Mouse (Mus musculus) CH12.LX (cell line): ENCODE measurements around the gene Pla2g16. TPM values are rescaled to one million over a fixed set of nuclear protein-coding genes. Genes with fewer than 3 reads are reported as not detected.

Experiments
- DNase-seq: peaks from one replicate; pipeline ENCODE4 v3.0.0-alpha.2; 2013; ENCODE audit errors: extremely low read depth
- H3K27ac ChIP-seq: 2 replicates; pipeline ENCODE4 v1.5.1; 2012; ENCODE audit warnings: low read depth, mild to moderate bottlenecking, control low read depth, moderate library complexity; ENCODE audit not compliant: insufficient read depth
- H3K27me3 ChIP-seq: replicated peaks from 2 replicates; pipeline ENCODE3; 2012; ENCODE audit warnings: inconsistent platforms
- H3K36me3 ChIP-seq, 2 experiments: replicated peaks in 1 of 2; 2 replicates each; pipeline versions ENCODE3 to v1.6.1; 2012; ENCODE audit warnings: inconsistent platforms in 1 of 2, low read length in 1 of 2, mild to moderate bottlenecking in 1 of 2, mixed read lengths in 1 of 2, moderate library complexity in 1 of 2; ENCODE audit not compliant: control insufficient read depth in 1 of 2, insufficient read depth in 1 of 2
- H3K4me1 ChIP-seq, 2 experiments: 2 replicates each; pipeline ENCODE4 v1.6.1; 2012; ENCODE audit warnings: inconsistent platforms in 1 of 2, moderate library complexity in 1 of 2; ENCODE audit not compliant: insufficient read depth in 2 of 2, control insufficient read depth in 1 of 2
- H3K4me2 ChIP-seq: 2 replicates; pipeline ENCODE4 v1.6.1; 2012; ENCODE audit warnings: low read depth, mild to moderate bottlenecking, control low read depth; ENCODE audit not compliant: poor library complexity, insufficient read depth, severe bottlenecking
- H3K4me3 ChIP-seq, 3 experiments: fragments of 150-350 bp in 1 of 3; sonication (generic) in 1 of 3; replicated peaks in 1 of 3; 2 replicates each; pipeline versions ENCODE3 to v1.5.1; 2011 to 2012; ENCODE audit warnings: low read depth in 2 of 3, low read length in 2 of 3, mild to moderate bottlenecking in 2 of 3, moderate library complexity in 2 of 3, control low read depth in 1 of 3, improper control_type of control experiment in 1 of 3, inconsistent platforms in 1 of 3, mixed read lengths in 1 of 3; ENCODE audit not compliant: poor library complexity in 1 of 3
- H3K79me2 ChIP-seq: replicated peaks from 2 replicates; pipeline ENCODE4 v1.6.1; 2012; ENCODE audit warnings: mild to moderate bottlenecking, moderate library complexity; ENCODE audit not compliant: control insufficient read depth, poor library complexity, insufficient read depth, severe bottlenecking; ENCODE audit errors: extremely low read depth
- H3K9ac ChIP-seq: 2 replicates; pipeline ENCODE4 v1.6.1; 2012; ENCODE audit warnings: low read depth, mild to moderate bottlenecking, control low read depth, moderate library complexity; ENCODE audit not compliant: insufficient read depth
- H3K9me3 ChIP-seq: replicated peaks from 2 replicates; pipeline ENCODE3; 2012; ENCODE audit warnings: low read length, inconsistent platforms, mixed read lengths
- BHLHE40 ChIP-seq: IDR thresholded peaks from 2 replicates; pipeline ENCODE4 v1.6.1; 2011; ENCODE audit warnings: mild to moderate bottlenecking, low read depth, low read length, improper control_type of control experiment
- CHD1 ChIP-seq: IDR thresholded peaks from 2 replicates; pipeline ENCODE4 v1.6.1; 2012; ENCODE audit warnings: low read depth, low read length, improper control_type of control experiment, inconsistent platforms
- CHD2 ChIP-seq: IDR thresholded peaks from 2 replicates; pipeline ENCODE4 v1.6.1; 2011; ENCODE audit warnings: low read length, improper control_type of control experiment
- CTCF ChIP-seq, 2 experiments: IDR thresholded peaks in 1 of 2; conservative IDR thresholded peaks in 1 of 2; 2 replicates each; pipeline ENCODE4 v1.5.1; 2011 to 2012; ENCODE audit warnings: low read depth in 2 of 2, low read length in 2 of 2, improper control_type of control experiment in 1 of 2, inconsistent platforms in 1 of 2, mild to moderate bottlenecking in 1 of 2, moderate library complexity in 1 of 2
- E2F4 ChIP-seq: IDR thresholded peaks from 2 replicates; pipeline ENCODE4 v1.6.1; 2011; ENCODE audit warnings: low read depth, low read length, improper control_type of control experiment; ENCODE audit not compliant: insufficient replicate concordance
- ELF1 ChIP-seq: IDR thresholded peaks from 2 replicates; pipeline ENCODE4 v1.6.1; 2014; ENCODE audit warnings: low read depth, mild to moderate bottlenecking, inconsistent platforms, low read length, improper control_type of control experiment
- EP300 ChIP-seq: IDR thresholded peaks from 2 replicates; pipeline ENCODE4 v1.6.1; 2011; ENCODE audit warnings: low read length, improper control_type of control experiment
- HCFC1 ChIP-seq: IDR thresholded peaks from 2 replicates; pipeline ENCODE4 v1.6.1; 2012; ENCODE audit warnings: low read depth, mild to moderate bottlenecking, inconsistent platforms, low read length, improper control_type of control experiment
- IRF4 ChIP-seq: IDR thresholded peaks from 2 replicates; pipeline ENCODE4 v1.6.1; 2014; ENCODE audit warnings: low read depth, mild to moderate bottlenecking, inconsistent platforms, low read length, improper control_type of control experiment
- JUN ChIP-seq: IDR thresholded peaks from 2 replicates; pipeline ENCODE4 v1.6.1; 2011; ENCODE audit warnings: low read depth, mild to moderate bottlenecking, low read length, improper control_type of control experiment, moderate library complexity; ENCODE audit not compliant: insufficient read depth
- JUND ChIP-seq: conservative IDR thresholded peaks from 2 replicates; pipeline ENCODE4 v1.6.1; 2011; ENCODE audit warnings: low read depth, low read length, improper control_type of control experiment
- KAT2A ChIP-seq: IDR thresholded peaks from 2 replicates; pipeline ENCODE4 v1.6.1; 2012; ENCODE audit warnings: low read length, improper control_type of control experiment, inconsistent platforms; ENCODE audit not compliant: insufficient replicate concordance
- MAX ChIP-seq: IDR thresholded peaks from 2 replicates; pipeline ENCODE4 v1.6.1; 2011; ENCODE audit warnings: low read length, improper control_type of control experiment
- MAZ ChIP-seq: IDR thresholded peaks from 2 replicates; pipeline ENCODE4 v1.6.1; 2012; ENCODE audit warnings: low read depth, mild to moderate bottlenecking, inconsistent platforms, low read length, improper control_type of control experiment, moderate library complexity
- PAX5 ChIP-seq: IDR thresholded peaks from 2 replicates; pipeline ENCODE4 v1.6.1; 2012; ENCODE audit warnings: low read length, inconsistent platforms, mixed read lengths
- POLR2A ChIP-seq: IDR thresholded peaks from 2 replicates; pipeline ENCODE4 v1.6.1; 2011; ENCODE audit warnings: low read depth, mild to moderate bottlenecking, improper control_type of control experiment, low read length
- RCOR1 ChIP-seq: conservative IDR thresholded peaks from 2 replicates; pipeline ENCODE4 v1.6.1; 2012; ENCODE audit warnings: low read depth, mild to moderate bottlenecking, inconsistent platforms, low read length, improper control_type of control experiment
- SIN3A ChIP-seq: IDR thresholded peaks from 2 replicates; pipeline ENCODE4 v1.6.1; 2012; ENCODE audit warnings: low read length, improper control_type of control experiment, inconsistent platforms
- TBP ChIP-seq: conservative IDR thresholded peaks from 2 replicates; pipeline ENCODE4 v1.6.1; 2011; ENCODE audit warnings: low read depth, low read length, improper control_type of control experiment
- TCF12 ChIP-seq: IDR thresholded peaks from 2 replicates; pipeline ENCODE4 v1.6.1; 2014; ENCODE audit warnings: low read depth, mild to moderate bottlenecking, inconsistent platforms, low read length, improper control_type of control experiment
- USF1 ChIP-seq: IDR thresholded peaks from 2 replicates; pipeline ENCODE4 v1.6.1; 2014; ENCODE audit warnings: low read depth, mild to moderate bottlenecking, inconsistent platforms, low read length, improper control_type of control experiment
- ZKSCAN1 ChIP-seq: IDR thresholded peaks from 2 replicates; pipeline ENCODE4 v1.6.1; 2012; ENCODE audit warnings: low read depth, inconsistent platforms, low read length, improper control_type of control experiment, borderline replicate concordance
- dilution Hi-C: fragments of 300-500 bp; cut with MboI; formaldehyde crosslinking; loops from 2 replicates; pipeline ENCODE4 v1.14.3; 2020; ENCODE audit warnings: low sequenced_read_pairs; ENCODE audit not compliant: extremely low pct_unique_long_range_greater_than_20kb, extremely low pct_ligation_motif_present
- in situ Hi-C: fragments of 300-500 bp; cut with MboI; formaldehyde crosslinking; loops from 3 replicates; pipeline ENCODE4 v1.14.3; 2019; ENCODE audit warnings: low sequenced_read_pairs, low pct_ligation_motif_present, low pct_unique_long_range_greater_than_20kb, mixed read lengths
- polyA plus RNA-seq: library from polyadenylated mRNA; unstranded; fragments of >175 nt; gene quantifications from 2 replicates; pipeline ENCODE4 v1.2.1, GENCODE M21; 2012; ENCODE audit warnings: low read depth; ENCODE audit not compliant: insufficient read length
- total RNA-seq, 2 experiments: library from RNA; depleted of rRNA; stranded (reverse); fragments of 300-350 nt in 1 of 2; fragments of >200 nt in 1 of 2; gene quantifications; 2 replicates each; pipeline ENCODE4 v1.2.3; 2012 to 2014

Pla2g16 gene
- total and polyA plus RNA-seq, 3 experiments = 15.4 to 28.2 (median 19.5) TPM

- no peak for TF ChIP-seq BHLHE40
- no peak for TF ChIP-seq CTCF (conservative IDR thresholded peaks at IDR 0.05 in 1 of 2, IDR thresholded peaks at IDR 0.05 in 1 of 2; ENCODE audit: low read depth in 2 of 2, low read length in 2 of 2)
- TF ChIP-seq TCF12 = no peak
- no peak for TF ChIP-seq CHD1
- TF ChIP-seq TBP = no peak
- TF ChIP-seq IRF4 = no peak
- TF ChIP-seq MAX = no peak
- TF ChIP-seq KAT2A = no peak
- no peak for TF ChIP-seq USF1
- no peak for TF ChIP-seq RCOR1
- no peak for TF ChIP-seq PAX5
- TF ChIP-seq CHD2 = no peak
- no peak for TF ChIP-seq ZKSCAN1
- no peak for TF ChIP-seq JUND
- no peak for TF ChIP-seq JUN
- no peak for TF ChIP-seq EP300
- peaks cover 2 to 16% of the 10 kb centered on the region in 2 experiments; a peak in 3 of 4 replicates for H3K4me1 ChIP-seq
- dilution Hi-C loops (no loop called here), in situ Hi-C loops (no loop called here)
- H3K79me2 ChIP-seq = no peaks in the 10 kb centered on the region
- H3K36me3 ChIP-seq = peaks cover 34 to 57% of the 10 kb centered on the region in 2 experiments
- H3K27ac ChIP-seq = no peak overlapping the region
- H3K9me3 ChIP-seq = no peaks in the 10 kb centered on the region
- H3K4me3 ChIP-seq = no peak overlapping the region
- peak; percentile 15 for DNase-seq
- H3K4me2 ChIP-seq = no peak overlapping the region
- no peak overlapping the region for H3K9ac ChIP-seq
- no peaks in the 10 kb centered on the region for H3K27me3 ChIP-seq
These were observed 23.8 kb downstream of the Pla2g16 start for GRCm38 (mm10) chr19:7581042-7581441.

- TF ChIP-seq E2F4 (no peak), TCF12 (peak; percentile 40; the same call in 1 of the 2 replicates), HCFC1 (0 out of 2 replicates have a peak, but pooled peaks have one; percentile 38), BHLHE40 (peak; percentile 53), SIN3A (no peak), CHD1 (peak; percentile 93; the same call in 1 of the 2 replicates), JUN (peak; percentile 18; the same call in 1 of the 2 replicates), MAZ (0 out of 2 replicates have a peak, but pooled peaks have one; percentile 33), IRF4 (peak; percentile 82), JUND (no peak), CTCF (conservative IDR thresholded peaks at IDR 0.05 in 1 of 2, IDR thresholded peaks at IDR 0.05 in 1 of 2; ENCODE audit: low read depth in 2 of 2, low read length in 2 of 2) (no peak), ELF1 (peak; percentile 38; the same call in 1 of the 2 replicates), POLR2A (0 out of 2 replicates have a peak, but pooled peaks have one; percentile 15), EP300 (peak; percentile 61), ZKSCAN1 (no peak)
- H3K9me3 ChIP-seq = peaks cover 2% of the 10 kb centered on the region
- no peak overlapping the region for H3K4me3 ChIP-seq
- H3K9ac ChIP-seq = no peak overlapping the region
- H3K36me3 ChIP-seq = peaks cover 40 to 65% of the 10 kb centered on the region in 2 experiments
- no peaks in the 10 kb centered on the region for H3K27me3 ChIP-seq
- dilution Hi-C loops (no loop called here), in situ Hi-C loops (no loop called here)
- peak; percentile 35 for DNase-seq
- H3K4me2 ChIP-seq = 0 out of 2 replicates have a peak overlapping the region, but pooled peaks have one; percentile 6
- H3K27ac ChIP-seq = no peak overlapping the region
- peaks cover 2 to 16% of the 10 kb centered on the region in 2 experiments; a peak in 3 of 4 replicates for H3K4me1 ChIP-seq
- no peaks in the 10 kb centered on the region for H3K79me2 ChIP-seq
These were observed 25.8 kb downstream of the Pla2g16 start for GRCm38 (mm10) chr19:7583101-7583500.
